Mouse (Mus musculus): ENCODE results near the gene Cd109. TPM values are rescaled to one million over a fixed set of nuclear protein-coding genes. Genes with fewer than 3 reads are reported as not detected.

The Cd109 gene
- total and polyA plus RNA-seq, 3 experiments = 0.13 to 0.73 (median 0.52) TPM

DNA sequence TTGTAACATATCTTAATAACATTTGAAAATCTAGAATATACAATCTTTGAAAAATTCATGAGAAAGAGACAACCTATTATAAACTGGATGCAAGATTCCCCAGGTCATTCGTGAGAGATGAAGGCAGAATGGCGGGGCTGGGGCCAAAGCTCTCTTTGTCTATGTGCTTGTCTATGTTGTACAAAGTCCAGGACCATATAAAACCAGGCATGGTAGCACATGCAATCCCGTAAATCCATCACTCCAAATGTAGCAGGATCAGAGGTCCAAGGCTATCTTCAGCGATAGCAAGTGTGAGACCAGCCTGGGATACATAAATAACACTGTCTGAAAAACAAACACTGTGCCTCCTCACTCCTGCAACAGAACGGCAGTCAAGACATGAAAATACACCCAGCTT is 15.4 kb upstream of the Cd109 start:
- DNase-seq (ENCODE audit: extremely low read depth) = no peak
- Histone ChIP-seq H3K9ac (ENCODE audit: insufficient read depth, low read depth) (no peak overlapping the region), H3K27me3 (replicated peaks) (no peaks in the 10 kb centered on the region), H3K79me2 (replicated peaks; ENCODE audit: control insufficient read depth, extremely low read depth, insufficient read depth, poor library complexity, severe bottlenecking) (no peaks in the 10 kb centered on the region), H3K4me2 (ENCODE audit: insufficient read depth, low read depth, poor library complexity, severe bottlenecking) (no peak overlapping the region), H3K36me3 (replicated peaks in 1 of 2; ENCODE audit: control insufficient read depth in 1 of 2, insufficient read depth in 1 of 2, low read length in 1 of 2) (no peaks in the 10 kb centered on the region), H3K27ac (ENCODE audit: insufficient read depth, low read depth) (no peak overlapping the region), H3K4me1 (ENCODE audit: control insufficient read depth in 1 of 2, insufficient read depth in 2 of 2) (peaks cover 0 to 8% of the 10 kb centered on the region in 2 experiments; a peak in 1 of 4 replicates), H3K4me3 (replicated peaks in 1 of 3; ENCODE audit: low read depth in 2 of 3, low read length in 2 of 3, poor library complexity in 1 of 3) (no peak overlapping the region), H3K9me3 (replicated peaks; ENCODE audit: low read length) (no peaks in the 10 kb centered on the region)
- in situ Hi-C loops (cut with MboI; ENCODE audit: low pct_ligation_motif_present, low pct_unique_long_range_greater_than_20kb, low sequenced_read_pairs) = no loop called here
- dilution Hi-C loops (cut with MboI; ENCODE audit: extremely low pct_ligation_motif_present, extremely low pct_unique_long_range_greater_than_20kb, low sequenced_read_pairs) = no loop called here
- TF ChIP-seq NRF1 (IDR thresholded peaks at IDR 0.05; ENCODE audit: low read depth, low read length) = no peak
- no peak for TF ChIP-seq SIN3A (IDR thresholded peaks at IDR 0.05; ENCODE audit: low read length)
- no peak for TF ChIP-seq IRF4 (IDR thresholded peaks at IDR 0.05; ENCODE audit: low read depth, low read length)
- TF ChIP-seq SMC3 (IDR thresholded peaks at IDR 0.05; ENCODE audit: low read depth, low read length) = no peak
- TF ChIP-seq ZMIZ1 (IDR thresholded peaks at IDR 0.05; ENCODE audit: low read depth, low read length) = no peak
- no peak for TF ChIP-seq USF2 (conservative IDR thresholded peaks at IDR 0.05; ENCODE audit: low read depth, low read length)
- TF ChIP-seq RCOR1 (conservative IDR thresholded peaks at IDR 0.05; ENCODE audit: low read depth, low read length) = no peak
- TF ChIP-seq EP300 (IDR thresholded peaks at IDR 0.05; ENCODE audit: low read length) = no peak
- no peak for TF ChIP-seq CTCF (conservative IDR thresholded peaks at IDR 0.05 in 1 of 2, IDR thresholded peaks at IDR 0.05 in 1 of 2; ENCODE audit: low read depth in 2 of 2, low read length in 2 of 2)
- no peak for TF ChIP-seq KAT2A (IDR thresholded peaks at IDR 0.05; ENCODE audit: insufficient replicate concordance, low read length)
- no peak for TF ChIP-seq RAD21 (IDR thresholded peaks at IDR 0.05; ENCODE audit: low read depth, low read length)
- TF ChIP-seq E2F4 (IDR thresholded peaks at IDR 0.05; ENCODE audit: insufficient replicate concordance, low read depth, low read length) = no peak
- TF ChIP-seq POLR2A (IDR thresholded peaks at IDR 0.05; ENCODE audit: low read depth, low read length) = no peak
- no peak for TF ChIP-seq MEF2A (IDR thresholded peaks at IDR 0.05; ENCODE audit: borderline replicate concordance, low read depth, low read length)
- no peak for TF ChIP-seq ZKSCAN1 (IDR thresholded peaks at IDR 0.05; ENCODE audit: borderline replicate concordance, low read depth, low read length)
- no peak for TF ChIP-seq USF1 (IDR thresholded peaks at IDR 0.05; ENCODE audit: low read depth, low read length)
- TF ChIP-seq JUND (conservative IDR thresholded peaks at IDR 0.05; ENCODE audit: low read depth, low read length) = no peak

DNA sequence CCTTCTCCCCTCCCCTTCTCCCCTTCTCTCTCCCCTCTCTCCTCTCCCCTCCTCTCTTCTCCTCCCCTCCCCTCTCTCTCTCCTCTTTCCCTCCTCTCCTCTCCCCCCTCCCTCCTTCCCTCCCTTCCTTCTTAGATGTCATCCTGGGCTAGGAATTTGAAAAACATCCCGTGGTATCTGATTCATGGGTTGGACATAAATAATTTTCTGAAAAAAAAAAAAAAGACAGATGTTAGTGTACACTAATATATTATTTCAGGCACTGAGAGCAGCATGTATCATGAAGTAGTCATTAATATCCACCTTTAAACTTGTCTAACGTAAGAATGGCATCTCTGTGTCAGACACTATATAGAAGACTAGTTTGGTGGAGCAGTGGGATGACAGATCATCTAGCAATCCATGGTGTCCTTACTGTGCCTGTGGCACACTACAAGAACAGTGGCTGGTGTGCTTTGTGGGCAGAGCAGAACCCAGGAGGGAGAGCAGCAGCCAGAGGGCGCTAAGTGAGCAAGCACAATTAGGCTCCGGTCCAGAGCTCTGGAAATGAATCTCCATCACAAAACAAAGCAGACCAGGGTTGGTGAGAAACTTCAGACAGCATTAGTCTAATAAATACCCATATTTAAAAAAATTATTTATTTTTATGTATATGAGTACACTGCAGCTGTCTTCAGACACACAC is 14.2 kb upstream of the Cd109 start:
- H3K27ac ChIP-seq (ENCODE audit: insufficient read depth, low read depth) = no peak overlapping the region
- H3K27me3 ChIP-seq (replicated peaks) = no peaks in the 10 kb centered on the region
- no peaks in the 10 kb centered on the region for H3K9me3 ChIP-seq (replicated peaks; ENCODE audit: low read length)
- H3K9ac ChIP-seq (ENCODE audit: insufficient read depth, low read depth) = no peak overlapping the region
- H3K79me2 ChIP-seq (replicated peaks; ENCODE audit: control insufficient read depth, extremely low read depth, insufficient read depth, poor library complexity, severe bottlenecking) = no peaks in the 10 kb centered on the region
- no peak overlapping the region for H3K4me2 ChIP-seq (ENCODE audit: insufficient read depth, low read depth, poor library complexity, severe bottlenecking)
- TF ChIP-seq CTCF (conservative IDR thresholded peaks at IDR 0.05 in 1 of 2, IDR thresholded peaks at IDR 0.05 in 1 of 2; ENCODE audit: low read depth in 2 of 2, low read length in 2 of 2) (peak in 1 of 2 experiments; percentile 66; a peak in 2 of 4 replicates), UBTF (IDR thresholded peaks at IDR 0.05; ENCODE audit: low read depth, low read length) (no peak), POLR2A (IDR thresholded peaks at IDR 0.05; ENCODE audit: low read depth, low read length) (no peak), MAFK (IDR thresholded peaks at IDR 0.05; ENCODE audit: insufficient replicate concordance, low read length) (no peak), SMC3 (IDR thresholded peaks at IDR 0.05; ENCODE audit: low read depth, low read length) (peak; percentile 35), ZMIZ1 (IDR thresholded peaks at IDR 0.05; ENCODE audit: low read depth, low read length) (no peak), RAD21 (IDR thresholded peaks at IDR 0.05; ENCODE audit: low read depth, low read length) (peak; percentile 41)
- dilution Hi-C loops (cut with MboI; ENCODE audit: extremely low pct_ligation_motif_present, extremely low pct_unique_long_range_greater_than_20kb, low sequenced_read_pairs) (no loop called here), in situ Hi-C loops (cut with MboI; ENCODE audit: low pct_ligation_motif_present, low pct_unique_long_range_greater_than_20kb, low sequenced_read_pairs) (no loop called here)
- peaks cover 0 to 3% of the 10 kb centered on the region in 2 experiments; a peak in 1 of 4 replicates for H3K4me1 ChIP-seq (ENCODE audit: control insufficient read depth in 1 of 2, insufficient read depth in 2 of 2)
- H3K36me3 ChIP-seq (replicated peaks in 1 of 2; ENCODE audit: control insufficient read depth in 1 of 2, insufficient read depth in 1 of 2, low read length in 1 of 2) = no peaks in the 10 kb centered on the region
- H3K4me3 ChIP-seq (replicated peaks in 1 of 3; ENCODE audit: low read depth in 2 of 3, low read length in 2 of 3, poor library complexity in 1 of 3) = no peak overlapping the region
- peak; percentile 31 for DNase-seq (ENCODE audit: extremely low read depth)

Measured in CH12.LX (cell line).